Mouse (Mus musculus) intestine, embryonic 16.5 days (tissue): Measurements from ENCODE around the gene Ubl5. TPM values are rescaled to one million over a fixed set of nuclear protein-coding genes. Genes with fewer than 3 reads are reported as not detected.
"Not testable (repeated sequence)": the region's sequence is repeated elsewhere in the genome, so short reads cannot be mapped to it uniquely, and the experiment has no call there.

Experiments used
- ATAC-seq: fragments of 200-750 bp; cut with Nextera tagmentation; 2 replicates; pipeline ENCODE4 v1.8.0; 2017; ENCODE audit warnings: moderate TSS enrichment, moderate library complexity
- H3K27ac ChIP-seq: fragments of 300-500 bp; sonication (generic); 2 replicates; pipeline ENCODE4 v1.5.1; 2014; ENCODE audit warnings: mild to moderate bottlenecking, low read length
- H3K27me3 ChIP-seq: fragments of 300-500 bp; sonication (generic); replicated peaks from 2 replicates; pipeline ENCODE4 v1.6.1; 2014; ENCODE audit warnings: low read length, control low read depth, mixed read lengths; ENCODE audit not compliant: control insufficient read depth, insufficient read depth
- H3K36me3 ChIP-seq: fragments of 300-500 bp; sonication (generic); 2 replicates; pipeline ENCODE4 v1.6.1; 2014; ENCODE audit warnings: low read length, control low read depth; ENCODE audit not compliant: control insufficient read depth, insufficient read depth
- H3K4me1 ChIP-seq: fragments of 300-500 bp; sonication (generic); 2 replicates; pipeline ENCODE4 v1.6.1; 2014; ENCODE audit warnings: low read length, control low read depth, mixed read lengths; ENCODE audit not compliant: control insufficient read depth, insufficient read depth
- H3K4me2 ChIP-seq: fragments of 300-500 bp; sonication (generic); 2 replicates; pipeline ENCODE4 v1.6.1; 2014; ENCODE audit warnings: low read depth, low read length, control low read depth
- H3K4me3 ChIP-seq: fragments of 300-500 bp; sonication (generic); 2 replicates; pipeline ENCODE4 v1.5.1; 2014; ENCODE audit warnings: mild to moderate bottlenecking, low read length
- H3K9ac ChIP-seq: fragments of 300-500 bp; sonication (generic); 2 replicates; pipeline ENCODE4 v1.6.1; 2014; ENCODE audit warnings: low read depth, low read length
- H3K9me3 ChIP-seq: fragments of 300-500 bp; sonication (generic); 2 replicates; pipeline ENCODE4 v1.6.1; 2016; ENCODE audit warnings: low read length, control low read depth; ENCODE audit not compliant: control insufficient read depth
- WGBS: fragments of 180-500 bp; shearing (Covaris S2); extraction: QIAGEN DNeasy Blood & Tissue Kit; methylation state at CpG from one replicate; pipeline ENCODE4 v1.1.7; 2014; 5-methylcytosine and 5-hydroxymethylcytosine counted together
- polyA plus RNA-seq: library from polyadenylated mRNA; unstranded; fragments of >200 nt; fragmentation: Nextera tagmentation; extraction: Ambion mirVana; gene quantifications from 2 replicates; pipeline ENCODE4 v1.2.1, GENCODE M21; 2015

The Ubl5 gene
- 356 and 361 TPM in 2 replicates for polyA plus RNA-seq

- H3K9me3 ChIP-seq = no peaks in the 10 kb centered on the region
- under 1% methylated on average over 51 of the region's 51 CpGs for WGBS
- peak within 1 kb of the TSS; percentile 83 for H3K4me3 ChIP-seq
- H3K9ac ChIP-seq = peak within 1 kb of the TSS; percentile 86
- ATAC-seq = peak; percentile 91
- peak within 1 kb of the TSS; percentile 97 for H3K27ac ChIP-seq
- peaks cover 9% of the 10 kb centered on the region for H3K36me3 ChIP-seq
- H3K4me1 ChIP-seq = peaks cover 8% of the 10 kb centered on the region
- no peaks in the 10 kb centered on the region for H3K27me3 ChIP-seq
- H3K4me2 ChIP-seq = peak within 1 kb of the TSS; percentile 95
Observed at GRCm38 (mm10) chr9:20642101-20642895, at the start of gene Ubl5. Ubl5 (plus strand) TSS chr9:20642878.

GRCm38 (mm10) chr9:20601270-20601669 is 41.4 kb upstream of the Ubl5 start:
- Histone ChIP-seq H3K4me3 (no peak overlapping the region), H3K9me3 (no peaks in the 10 kb centered on the region), H3K27me3 (no peaks in the 10 kb centered on the region), H3K9ac (no peak overlapping the region), H3K27ac (no peak overlapping the region), H3K36me3 (no peaks in the 10 kb centered on the region), H3K4me2 (no peak overlapping the region), H3K4me1 (no peaks in the 10 kb centered on the region)
- 79% methylated on average over 6 of the region's 6 CpGs for WGBS
- ATAC-seq = no peak

GRCm38 (mm10) chr9:20606269-20606668 is 36.4 kb upstream of the Ubl5 start:
- Histone ChIP-seq H3K36me3 (peaks cover 4% of the 10 kb centered on the region; the same call in 1 of the 2 replicates), H3K4me2 (no peak overlapping the region), H3K9me3 (peaks cover 7% of the 10 kb centered on the region; the same call in 1 of the 2 replicates), H3K27me3 (no peaks in the 10 kb centered on the region), H3K9ac (no peak overlapping the region), H3K4me3 (no peak overlapping the region), H3K27ac (no peak overlapping the region), H3K4me1 (no peaks in the 10 kb centered on the region)
- WGBS = 93% methylated on average over 1 of the region's 1 CpGs
- no peak for ATAC-seq

GRCm38 (mm10) chr9:20607100-20607974 is 35.3 kb upstream of the Ubl5 start:
- peak; percentile 91 for ATAC-seq
- Histone ChIP-seq H3K4me1 (no peaks in the 10 kb centered on the region), H3K4me3 (peak overlapping the region; percentile 80), H3K9me3 (peaks cover 7% of the 10 kb centered on the region; the same call in 1 of the 2 replicates), H3K36me3 (peaks cover 4% of the 10 kb centered on the region; the same call in 1 of the 2 replicates), H3K27me3 (no peaks in the 10 kb centered on the region), H3K27ac (peak overlapping the region; percentile 99), H3K9ac (peak overlapping the region; percentile 94), H3K4me2 (peak overlapping the region; percentile 81)
- whole genome bisulfite sequencing = under 1% methylated on average over 57 of the region's 57 CpGs

- no peak for ATAC-seq
- WGBS = 83% methylated on average over 5 of the region's 5 CpGs
- Histone ChIP-seq H3K36me3 (peaks cover 4% of the 10 kb centered on the region; the same call in 1 of the 2 replicates), H3K27ac (no peak overlapping the region), H3K9me3 (peaks cover 7% of the 10 kb centered on the region; the same call in 1 of the 2 replicates), H3K4me2 (no peak overlapping the region), H3K27me3 (no peaks in the 10 kb centered on the region), H3K4me1 (no peaks in the 10 kb centered on the region), H3K9ac (no peak overlapping the region), H3K4me3 (no peak overlapping the region)
Observed at GRCm38 (mm10) chr9:20609831-20610464, 32.7 kb upstream of the Ubl5 start.

GRCm38 (mm10) chr9:20611976-20612375 is 30.7 kb upstream of the Ubl5 start:
- Histone ChIP-seq H3K36me3 (peaks cover 4% of the 10 kb centered on the region; the same call in 1 of the 2 replicates), H3K4me1 (no peaks in the 10 kb centered on the region), H3K4me3 (no peak overlapping the region), H3K9ac (no peak overlapping the region), H3K27ac (no peak overlapping the region), H3K9me3 (peaks cover 7% of the 10 kb centered on the region; the same call in 1 of the 2 replicates), H3K4me2 (no peak overlapping the region), H3K27me3 (no peaks in the 10 kb centered on the region)
- WGBS = 69% methylated on average over 5 of the region's 5 CpGs
- ATAC-seq = peak; percentile 73

GRCm38 (mm10) chr9:20616685-20617084 is 26.0 kb upstream of the Ubl5 start:
- ATAC-seq = no peak
- Histone ChIP-seq H3K4me1 (no peaks in the 10 kb centered on the region), H3K4me2 (no peak overlapping the region), H3K9me3 (no peaks in the 10 kb centered on the region), H3K4me3 (no peak overlapping the region), H3K27me3 (no peaks in the 10 kb centered on the region), H3K36me3 (no peaks in the 10 kb centered on the region), H3K27ac (no peak overlapping the region), H3K9ac (no peak overlapping the region)
- 90% methylated on average over 2 of the region's 2 CpGs for WGBS

GRCm38 (mm10) chr9:20631332-20631731 is 11.3 kb upstream of the Ubl5 start:
- 90% methylated on average over 2 of the region's 2 CpGs for WGBS
- Histone ChIP-seq H3K4me1 (no peaks in the 10 kb centered on the region), H3K9me3 (no peaks in the 10 kb centered on the region), H3K27ac (no peak overlapping the region), H3K9ac (no peak overlapping the region), H3K36me3 (no peaks in the 10 kb centered on the region; the same call in 1 of the 2 replicates), H3K4me3 (no peak overlapping the region), H3K27me3 (no peaks in the 10 kb centered on the region), H3K4me2 (no peak overlapping the region)
- ATAC-seq = no peak

GRCm38 (mm10) chr9:20635676-20636075 is 7.0 kb upstream of the Ubl5 start:
- H3K4me3 ChIP-seq, ATAC-seq: not testable (repeated sequence)

More at GRCm38 (mm10) chr9:20635676-20636075, 7.0 kb upstream of the Ubl5 start:
- WGBS = 95% methylated on average over 8 of the region's 8 CpGs
- not testable (repeated sequence) for H3K9me3 ChIP-seq, H3K27me3 ChIP-seq, H3K27ac ChIP-seq, H3K4me1 ChIP-seq, H3K9ac ChIP-seq, H3K4me2 ChIP-seq, H3K36me3 ChIP-seq
